Mouse (Mus musculus) midbrain, embryonic 11.5 days (tissue): ENCODE measurements around the gene Srebf2. TPM values are rescaled to one million over a fixed set of nuclear protein-coding genes. Genes with fewer than 3 reads are reported as not detected.
"Not testable (repeated sequence)": the region's sequence is repeated elsewhere in the genome, so short reads cannot be mapped to it uniquely, and the experiment has no call there.

ENCODE experiments used
- ATAC-seq: fragments of 200-750 bp; cut with Nextera tagmentation; 2 replicates; pipeline ENCODE4 v1.8.0; 2017; ENCODE audit warnings: moderate TSS enrichment, moderate library complexity; ENCODE audit not compliant: low FRiP score
- DNase-seq: peaks from one replicate; pipeline ENCODE4 v3.0.0; 2015; ENCODE audit warnings: low spot score; ENCODE audit errors: missing footprints
- H3K27ac ChIP-seq: fragments of 300-500 bp; sonication (generic); 2 replicates; pipeline ENCODE4 v1.5.1; 2014; ENCODE audit warnings: low read depth, low read length
- H3K27me3 ChIP-seq: fragments of 300-500 bp; sonication (generic); 2 replicates; pipeline ENCODE4 v1.6.1; 2014; ENCODE audit warnings: mild to moderate bottlenecking, low read length, moderate library complexity, mixed read lengths; ENCODE audit not compliant: control insufficient read depth, insufficient read depth
- H3K36me3 ChIP-seq: fragments of 300-500 bp; sonication (generic); 2 replicates; pipeline ENCODE4 v1.6.1; 2014; ENCODE audit warnings: mild to moderate bottlenecking, low read length, moderate library complexity, mixed read lengths; ENCODE audit not compliant: control insufficient read depth, insufficient read depth
- H3K4me1 ChIP-seq: fragments of 300-500 bp; sonication (generic); 2 replicates; pipeline ENCODE4 v1.6.1; 2014; ENCODE audit warnings: low read length; ENCODE audit not compliant: control insufficient read depth, insufficient read depth
- H3K4me2 ChIP-seq: fragments of 300-500 bp; sonication (generic); 2 replicates; pipeline ENCODE4 v1.6.1; 2014; ENCODE audit warnings: mild to moderate bottlenecking, moderate library complexity
- H3K4me3 ChIP-seq: fragments of 300-500 bp; sonication (generic); 2 replicates; pipeline ENCODE4 v1.5.1; 2014; ENCODE audit warnings: low read depth, low read length
- H3K9ac ChIP-seq: fragments of 300-500 bp; sonication (generic); 2 replicates; pipeline ENCODE4 v1.6.1; 2014; ENCODE audit warnings: low read length
- H3K9me3 ChIP-seq: fragments of 300-500 bp; sonication (generic); 2 replicates; pipeline ENCODE4 v1.6.1; 2016; ENCODE audit warnings: low read length; ENCODE audit not compliant: control insufficient read depth
- WGBS: fragments of 180-500 bp; shearing (Covaris S2); extraction: QIAGEN DNeasy Blood & Tissue Kit; methylation state at CpG from one replicate; pipeline ENCODE4 v1.1.7; 2014; 5-methylcytosine and 5-hydroxymethylcytosine counted together
- polyA plus RNA-seq: library from polyadenylated mRNA; unstranded; fragments of >200 nt; fragmentation: Nextera tagmentation; extraction: Ambion mirVana; gene quantifications from 2 replicates; pipeline ENCODE4 v1.2.1, GENCODE M21; 2014

Srebf2 gene
- polyA plus RNA-seq, 1 experiment from 2014 or later: 170 TPM

DNA sequence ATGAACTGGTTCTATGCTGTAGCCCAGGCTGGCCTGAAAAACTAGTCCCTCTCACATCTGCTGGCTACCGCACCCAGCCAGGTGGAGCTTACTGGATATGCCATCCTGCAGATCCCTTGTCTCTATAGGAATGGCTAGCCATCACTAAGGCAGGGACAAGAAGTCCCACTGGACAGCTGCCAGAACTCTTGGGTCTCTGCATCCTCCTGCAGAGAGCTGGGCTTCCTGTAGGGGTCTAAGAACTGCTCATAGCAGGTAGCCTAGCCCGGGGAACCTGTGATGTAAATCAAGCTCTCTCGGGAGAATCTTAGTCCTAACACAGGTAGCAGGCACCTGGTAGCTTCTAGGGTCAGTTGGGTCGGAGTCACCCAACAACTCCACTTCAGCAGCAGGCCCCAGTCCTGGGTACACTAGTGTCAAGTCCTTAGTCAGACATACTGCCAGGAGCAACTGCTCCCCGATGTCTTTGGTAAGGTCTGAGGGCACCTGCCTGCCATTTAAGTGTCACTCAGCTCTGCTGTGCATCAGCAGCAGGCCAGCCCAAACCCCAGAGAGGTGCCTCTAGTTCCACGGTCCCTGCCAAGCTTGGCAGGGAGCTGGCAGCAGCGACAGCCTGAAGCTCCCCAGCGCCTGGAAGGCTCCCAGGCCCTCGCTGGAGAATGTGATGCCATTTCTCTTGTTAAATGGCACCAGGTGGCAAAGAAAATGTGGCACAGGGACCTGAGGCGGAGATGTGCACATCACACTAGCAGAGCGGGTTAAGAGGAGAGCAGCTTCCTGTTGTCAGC is 84.8 kb downstream of the Srebf2 start:
- WGBS: 70% methylated on average over 11 of the region's 11 CpGs
- no peak for DNase-seq
- ATAC-seq: no peak
- Histone ChIP-seq H3K9ac (no peak overlapping the region), H3K9me3 (no peaks in the 10 kb centered on the region), H3K4me1 (no peaks in the 10 kb centered on the region), H3K4me2 (no peak overlapping the region), H3K36me3 (peaks cover 2% of the 10 kb centered on the region; the same call in 1 of the 2 replicates), H3K27me3 (no peaks in the 10 kb centered on the region), H3K27ac (no peak overlapping the region), H3K4me3 (no peak overlapping the region)

DNA sequence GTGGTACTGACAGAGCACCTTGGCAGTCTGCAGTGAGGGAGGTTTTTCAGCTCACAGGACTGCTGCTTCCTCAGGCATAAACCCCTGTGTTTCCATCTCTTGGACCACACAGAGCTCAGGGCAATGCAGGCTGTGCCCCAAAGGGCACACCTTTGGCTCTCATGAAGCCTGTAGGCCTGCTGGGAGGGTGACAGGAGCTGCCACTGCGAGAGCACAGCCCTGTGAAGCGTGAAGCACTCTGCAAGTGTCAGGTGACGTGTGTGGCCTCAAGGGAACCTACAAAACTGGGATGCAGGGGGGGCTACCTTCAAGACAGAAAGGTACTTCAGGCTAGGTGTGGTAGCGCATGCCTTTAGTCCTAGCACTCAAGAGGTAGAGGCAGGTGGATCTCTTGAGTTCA is 85.7 kb downstream of the Srebf2 start:
- ATAC-seq: no peak
- Histone ChIP-seq H3K9ac (no peak overlapping the region), H3K27ac (no peak overlapping the region), H3K4me2 (no peak overlapping the region), H3K4me1 (no peaks in the 10 kb centered on the region), H3K4me3 (no peak overlapping the region), H3K36me3 (peaks cover 2% of the 10 kb centered on the region; the same call in 1 of the 2 replicates), H3K27me3 (no peaks in the 10 kb centered on the region), H3K9me3 (no peaks in the 10 kb centered on the region)
- WGBS: 67% methylated on average over 4 of the region's 4 CpGs
- no peak for DNase-seq

DNA sequence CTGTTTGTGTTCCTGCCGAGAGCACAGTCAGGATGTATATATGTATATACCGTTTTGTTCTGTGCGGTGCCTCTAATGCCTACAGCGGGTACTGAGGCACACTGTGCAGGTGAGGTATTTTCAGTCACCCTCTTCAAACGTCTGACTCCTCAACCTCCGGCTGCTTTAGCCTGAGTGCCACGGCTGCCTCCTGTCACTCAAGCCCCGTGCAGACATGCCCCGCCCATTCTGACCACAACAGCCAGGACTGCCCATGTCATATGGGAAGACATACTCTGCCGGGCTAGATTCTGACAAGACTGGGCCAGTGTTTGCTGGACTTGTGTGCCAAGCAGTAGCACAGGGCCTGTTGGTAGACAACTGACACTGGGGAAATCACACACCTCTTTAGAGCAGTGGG is 88.7 kb downstream of the Srebf2 start:
- Histone ChIP-seq H3K4me2 (no peak overlapping the region), H3K36me3 (peaks cover 4% of the 10 kb centered on the region), H3K4me1 (no peaks in the 10 kb centered on the region), H3K9ac (no peak overlapping the region), H3K27me3 (no peaks in the 10 kb centered on the region), H3K4me3 (no peak overlapping the region), H3K27ac (no peak overlapping the region), H3K9me3 (no peaks in the 10 kb centered on the region)
- DNase-seq (no peak), ATAC-seq (no peak)
- WGBS: 71% methylated on average over 10 of the region's 10 CpGs

DNA sequence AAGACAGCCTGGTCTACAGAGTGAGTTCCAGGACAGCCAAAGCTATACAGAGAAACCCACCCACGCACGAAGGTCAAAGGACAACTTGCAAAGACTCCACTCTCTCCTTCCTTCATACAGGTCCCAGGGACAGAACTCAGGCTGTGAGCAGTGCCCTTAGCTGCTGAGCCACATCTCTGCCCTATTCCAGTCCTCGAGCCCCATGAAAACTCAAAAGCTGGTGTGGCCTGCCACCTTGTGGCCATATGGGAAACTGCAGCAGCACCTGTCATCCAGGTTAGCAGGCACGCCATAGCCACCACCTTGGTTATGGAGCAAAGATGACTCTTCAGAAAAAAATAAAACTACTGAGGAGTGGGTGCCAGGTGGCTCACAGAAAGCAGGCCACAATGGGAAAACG is 89.6 kb downstream of the Srebf2 start:
- H3K9me3 ChIP-seq: no peaks in the 10 kb centered on the region
- no peak overlapping the region for H3K27ac ChIP-seq
- no peak overlapping the region for H3K4me2 ChIP-seq
- 19% methylated on average over 5 of the region's 5 CpGs for WGBS
- H3K4me3 ChIP-seq: no peak overlapping the region
- H3K36me3 ChIP-seq: peaks cover 4% of the 10 kb centered on the region
- H3K9ac ChIP-seq: no peak overlapping the region
- peak; percentile 72 for ATAC-seq
- H3K27me3 ChIP-seq: no peaks in the 10 kb centered on the region
- H3K4me1 ChIP-seq: no peaks in the 10 kb centered on the region
- peak; percentile 98 for DNase-seq

DNA sequence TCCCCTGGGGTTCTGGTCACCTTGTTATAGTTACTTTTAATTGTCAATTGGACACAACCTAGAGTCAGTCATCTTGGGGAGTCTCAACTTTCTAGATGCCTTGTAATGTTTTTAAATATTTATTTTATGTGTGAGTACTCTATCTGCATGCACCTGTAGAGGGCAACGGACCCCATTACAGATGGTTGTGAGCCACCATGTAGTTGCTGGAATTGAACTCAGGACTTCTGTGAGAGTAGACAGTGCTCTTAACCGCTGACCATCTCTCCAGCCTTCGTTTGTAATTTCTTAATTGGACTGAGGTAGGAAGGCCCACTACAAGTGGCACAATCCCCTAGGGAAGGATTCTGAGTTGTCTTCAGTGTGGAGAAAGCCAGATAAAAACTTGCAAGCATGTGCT is 96.3 kb downstream of the Srebf2 start:
- H3K9me3 ChIP-seq: no peaks in the 10 kb centered on the region
- peaks cover 5% of the 10 kb centered on the region; the same call in 1 of the 2 replicates for H3K4me1 ChIP-seq
- 89% methylated on average over 3 of the region's 3 CpGs for WGBS
- H3K9ac ChIP-seq: peak overlapping the region; percentile 72
- no peaks in the 10 kb centered on the region for H3K27me3 ChIP-seq
- H3K36me3 ChIP-seq: peaks cover under 1% of the 10 kb centered on the region; the same call in 1 of the 2 replicates
- no peak overlapping the region for H3K27ac ChIP-seq
- H3K4me2 ChIP-seq: peak overlapping the region; percentile 49
- DNase-seq (no peak), ATAC-seq (no peak)
- H3K4me3 ChIP-seq: peak overlapping the region; percentile 69

DNA sequence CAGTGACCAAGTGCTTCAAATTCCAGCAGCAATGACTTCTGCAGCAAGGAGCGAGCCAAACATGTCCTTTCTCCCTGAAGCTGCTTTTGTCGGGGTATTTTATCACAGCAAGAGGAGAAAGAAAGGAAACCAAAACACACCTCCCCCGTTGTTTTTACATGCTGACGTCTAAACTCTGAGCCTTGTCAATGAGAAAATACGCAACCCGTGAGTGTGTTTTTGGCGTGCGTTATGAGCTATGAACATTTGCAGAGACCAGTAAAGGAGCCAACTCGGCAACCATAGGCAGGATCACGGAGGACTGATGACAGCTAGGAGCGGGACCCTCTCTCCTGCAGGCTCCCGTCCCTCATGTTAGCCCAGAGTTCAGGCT is 96.7 kb downstream of the Srebf2 start:
- DNase-seq (no peak), ATAC-seq (no peak; the same call in 1 of the 2 replicates)
- H3K4me2 ChIP-seq: peak overlapping the region; percentile 49
- H3K27me3 ChIP-seq: no peaks in the 10 kb centered on the region
- H3K9me3 ChIP-seq: no peaks in the 10 kb centered on the region
- H3K9ac ChIP-seq: peak overlapping the region; percentile 72
- peaks cover 5% of the 10 kb centered on the region; the same call in 1 of the 2 replicates for H3K4me1 ChIP-seq
- H3K27ac ChIP-seq: no peak overlapping the region
- no peaks in the 10 kb centered on the region for H3K36me3 ChIP-seq
- peak overlapping the region; percentile 69 for H3K4me3 ChIP-seq
- 13% methylated on average over 12 of the region's 12 CpGs for WGBS

DNA sequence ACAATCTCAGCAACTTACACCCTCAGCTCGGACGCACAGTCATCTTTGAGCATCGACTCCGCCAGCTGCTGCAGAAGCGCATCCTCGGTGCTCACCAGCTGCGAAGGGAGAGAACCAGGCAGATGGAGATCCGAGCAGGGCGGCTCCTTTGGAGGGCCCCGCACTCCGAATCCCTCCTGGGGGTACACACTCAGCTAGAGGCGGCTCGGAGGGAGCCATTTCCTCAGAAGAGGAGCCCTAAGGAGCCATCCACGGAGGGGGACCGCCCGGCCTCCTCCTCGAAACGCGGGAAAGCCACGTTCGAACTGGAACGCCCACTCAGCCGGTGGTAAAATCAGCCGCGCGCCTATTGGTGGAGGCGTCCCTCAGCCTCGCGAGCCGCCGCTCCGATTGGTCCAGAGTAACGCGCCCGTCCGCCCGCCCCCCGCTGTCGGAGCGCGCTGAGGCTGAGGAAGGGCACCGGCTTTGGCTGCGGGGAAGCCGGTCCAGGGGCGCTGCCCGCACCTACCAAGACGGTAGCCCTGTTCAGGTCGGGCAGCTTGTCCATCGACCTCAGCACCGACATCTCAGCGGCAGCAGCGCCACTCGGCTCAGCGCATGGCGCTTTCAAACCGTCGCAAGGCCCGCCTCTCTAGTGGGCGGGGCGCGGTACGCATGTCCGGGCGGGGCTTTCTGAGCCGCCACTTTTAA is 97.3 kb downstream of the Srebf2 start, which contains the start of gene Cenpm:
Gene Cenpm, minus strand, starts transcription at position 634 of the 690 bp plus-strand sequence.
- peak; percentile 99 for ATAC-seq
- peak; percentile 98 for DNase-seq
- Histone ChIP-seq H3K36me3 (no peaks in the 10 kb centered on the region), H3K27me3 (no peaks in the 10 kb centered on the region), H3K9ac (peak within 1 kb of the TSS; percentile 72), H3K4me2 (peak within 1 kb of the TSS; percentile 49), H3K4me3 (peak within 1 kb of the TSS; percentile 69), H3K4me1 (peaks cover 5% of the 10 kb centered on the region; the same call in 1 of the 2 replicates), H3K9me3 (no peaks in the 10 kb centered on the region), H3K27ac (peak within 1 kb of the TSS; percentile 86)
- under 1% methylated on average over 65 of the region's 65 CpGs for WGBS

DNA sequence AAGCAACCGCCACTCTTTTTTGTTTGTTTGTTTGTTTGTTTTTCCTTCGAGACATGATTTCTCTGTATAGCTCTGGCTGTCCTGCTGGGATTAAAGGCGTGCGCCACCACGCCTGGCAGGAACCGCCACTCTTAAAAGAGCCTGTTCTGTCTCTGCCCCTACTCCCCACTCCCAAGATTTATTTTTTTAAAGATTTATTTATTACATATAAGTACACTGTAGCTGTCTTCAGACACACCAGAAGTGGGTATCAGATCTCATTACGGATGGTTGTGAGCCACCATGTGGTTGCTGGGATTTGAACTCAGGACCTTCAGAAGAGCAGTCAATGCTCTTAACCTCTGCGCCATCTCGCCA is 97.8 kb downstream of the Srebf2 start:
- not testable (repeated sequence) for DNase-seq, H3K4me1 ChIP-seq, H3K36me3 ChIP-seq, ATAC-seq, H3K9me3 ChIP-seq, H3K27me3 ChIP-seq
- peak overlapping the region; percentile 69 for H3K4me3 ChIP-seq
- H3K9ac ChIP-seq: peak overlapping the region; percentile 72
- 24% methylated on average over 9 of the region's 9 CpGs for WGBS
- H3K4me2 ChIP-seq: peak overlapping the region; percentile 49
- peak overlapping the region; percentile 86 for H3K27ac ChIP-seq

DNA sequence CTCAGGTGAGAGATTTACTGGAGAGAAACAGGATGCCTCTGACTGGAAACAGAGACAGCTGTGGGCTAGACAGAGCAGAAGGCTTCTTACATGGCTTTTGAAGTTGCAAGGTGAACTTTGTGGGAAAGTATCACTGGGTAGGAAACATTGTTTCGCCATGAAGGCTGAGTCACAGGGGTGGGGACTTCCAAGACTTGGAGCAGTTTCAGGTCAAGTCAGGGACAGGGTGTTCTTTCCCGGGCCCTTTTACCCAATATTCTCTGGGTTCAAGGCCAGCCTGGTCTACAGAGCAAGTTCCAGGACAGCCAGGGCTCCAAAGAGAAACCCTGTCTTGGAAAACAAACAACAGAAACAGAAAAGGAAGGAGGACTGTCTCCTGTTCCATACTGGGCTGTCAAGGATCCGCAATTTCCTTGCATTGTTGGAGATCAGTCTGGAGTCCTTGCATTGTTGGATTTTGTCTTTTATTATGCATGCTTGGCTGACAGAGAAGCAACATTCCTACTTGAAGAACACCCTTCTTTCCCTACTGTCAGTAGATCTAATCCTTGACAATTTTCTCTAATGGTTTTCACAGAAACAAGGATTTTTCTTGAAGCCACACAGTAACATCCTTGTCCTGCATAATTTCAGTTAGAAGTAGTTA is 100.3 kb downstream of the Srebf2 start:
- no peaks in the 10 kb centered on the region for H3K27me3 ChIP-seq
- H3K4me3 ChIP-seq: no peak overlapping the region
- ATAC-seq (no peak), DNase-seq (no peak)
- H3K9me3 ChIP-seq: no peaks in the 10 kb centered on the region
- H3K4me1 ChIP-seq: peaks cover 5% of the 10 kb centered on the region; the same call in 1 of the 2 replicates
- H3K36me3 ChIP-seq: no peaks in the 10 kb centered on the region
- H3K9ac ChIP-seq: no peak overlapping the region
- 92% methylated on average over 3 of the region's 3 CpGs for WGBS
- H3K27ac ChIP-seq: no peak overlapping the region
- no peak overlapping the region for H3K4me2 ChIP-seq
